Mouse (Mus musculus): ENCODE data around the gene Gabpb2. TPM values are rescaled to one million over a fixed set of nuclear protein-coding genes. Genes with fewer than 3 reads are reported as not detected.

Gabpb2 gene
- total and polyA plus RNA-seq, 3 experiments = 72.2 to 92.8 (median 82.2) TPM

DNA sequence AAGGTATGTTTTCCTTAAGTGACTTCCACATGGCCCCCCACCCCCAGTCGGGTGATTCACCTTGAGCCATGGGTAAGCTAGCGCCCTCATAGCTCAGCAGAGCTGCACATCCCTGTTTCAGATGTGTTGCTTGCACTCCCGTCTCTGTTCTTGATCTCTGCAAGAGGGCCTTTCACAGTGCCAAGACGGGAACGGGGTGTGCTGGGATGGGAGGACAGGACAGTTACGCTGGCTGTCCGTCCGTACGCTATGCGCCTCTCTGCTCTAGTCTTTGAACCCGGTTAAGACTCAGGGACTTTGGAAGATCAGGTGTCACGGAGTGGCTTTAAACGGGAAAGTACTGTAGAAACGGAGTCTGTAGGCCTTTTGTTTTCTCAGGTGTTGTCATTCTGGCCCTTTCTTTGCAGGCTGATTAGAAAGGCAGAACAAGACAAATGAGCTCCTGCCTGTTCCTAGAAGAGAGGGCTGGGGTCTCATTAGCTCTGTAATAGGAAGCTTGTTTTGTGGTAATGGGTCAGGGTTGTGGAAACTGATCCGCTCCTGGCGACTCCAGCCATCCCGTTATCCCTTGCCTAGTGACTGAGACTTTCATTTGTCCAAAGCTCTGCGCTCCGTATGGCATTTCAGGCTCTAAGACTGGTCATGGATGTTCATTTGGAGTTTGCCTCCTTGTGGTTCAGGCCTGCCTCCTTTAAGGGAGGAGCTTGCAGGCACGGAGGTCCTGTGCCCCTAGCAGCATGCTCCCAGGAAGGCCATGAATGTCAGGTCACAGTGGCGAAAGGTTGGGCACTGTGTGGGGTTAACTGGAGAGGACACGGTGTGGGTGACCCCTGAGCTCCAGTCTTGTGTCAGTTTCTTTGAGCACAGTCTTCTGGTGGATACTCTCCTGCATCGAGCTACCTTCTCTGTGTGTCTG lies 17.9 kb upstream of the Gabpb2 start:
- Histone ChIP-seq H3K36me3 (ENCODE audit: control insufficient read depth in 1 of 2, insufficient read depth in 2 of 2, low read length in 2 of 2) (peaks cover 21 to 52% of the 10 kb centered on the region in 2 experiments), H3K9me3 (replicated peaks; ENCODE audit: insufficient read depth, low read length) (no peaks in the 10 kb centered on the region), H3K79me2 (ENCODE audit: control insufficient read depth, insufficient read depth, low read length, poor library complexity) (peaks cover 26% of the 10 kb centered on the region), H3K9ac (ENCODE audit: control insufficient read depth, low read depth, low read length, poor library complexity, severe bottlenecking) (no peak overlapping the region), H3K4me1 (ENCODE audit: control insufficient read depth in 1 of 2, insufficient read depth in 2 of 2, low read length in 2 of 2) (peaks cover 14 to 18% of the 10 kb centered on the region in 2 experiments), H3K27ac (ENCODE audit: control insufficient read depth, low read depth, low read length) (no peak overlapping the region), H3K27me3 (ENCODE audit: control insufficient read depth in 1 of 2, insufficient read depth in 2 of 2, low read length in 2 of 2) (no peaks in the 10 kb centered on the region), H3K4me3 (ENCODE audit: control insufficient read depth in 1 of 2, insufficient read depth in 1 of 2, low read depth in 2 of 2, low read length in 2 of 2) (no peak overlapping the region)
- no peak for DNase-seq (ENCODE audit: low read depth, low spot score)
- TF ChIP-seq MAX (IDR thresholded peaks at IDR 0.05; ENCODE audit: low read length) (no peak), USF2 (IDR thresholded peaks at IDR 0.05; ENCODE audit: borderline replicate concordance in 1 of 2, insufficient read depth in 1 of 2, low read depth in 1 of 2, low read length in 2 of 2) (no peak)

- H3K9ac ChIP-seq (ENCODE audit: control insufficient read depth, low read depth, low read length, poor library complexity, severe bottlenecking) = no peak overlapping the region
- H3K4me1 ChIP-seq (ENCODE audit: control insufficient read depth in 1 of 2, insufficient read depth in 2 of 2, low read length in 2 of 2) = peaks cover 20 to 24% of the 10 kb centered on the region in 2 experiments
- H3K9me3 ChIP-seq (replicated peaks; ENCODE audit: insufficient read depth, low read length) = no peaks in the 10 kb centered on the region
- H3K27me3 ChIP-seq (ENCODE audit: control insufficient read depth in 1 of 2, insufficient read depth in 2 of 2, low read length in 2 of 2) = no peaks in the 10 kb centered on the region
- TF ChIP-seq POLR2A (IDR thresholded peaks at IDR 0.05; ENCODE audit: control insufficient read depth in 1 of 2, insufficient read depth in 1 of 2, low read depth in 1 of 2, low read length in 2 of 2, poor library complexity in 1 of 2) (peak in 1 of 2 experiments; percentile 31; a peak in 1 of 4 replicates), UBTF (IDR thresholded peaks at IDR 0.05; ENCODE audit: borderline replicate concordance, insufficient read depth, low read depth, low read length) (no peak), RAD21 (IDR thresholded peaks at IDR 0.05; ENCODE audit: low read depth, low read length) (no peak)
- peaks cover 26 to 52% of the 10 kb centered on the region in 2 experiments for H3K36me3 ChIP-seq (ENCODE audit: control insufficient read depth in 1 of 2, insufficient read depth in 2 of 2, low read length in 2 of 2)
- no peak overlapping the region for H3K4me3 ChIP-seq (ENCODE audit: control insufficient read depth in 1 of 2, insufficient read depth in 1 of 2, low read depth in 2 of 2, low read length in 2 of 2)
- no peak overlapping the region for H3K27ac ChIP-seq (ENCODE audit: control insufficient read depth, low read depth, low read length)
- DNase-seq (ENCODE audit: low read depth, low spot score) = no peak
- H3K79me2 ChIP-seq (ENCODE audit: control insufficient read depth, insufficient read depth, low read length, poor library complexity) = peaks cover 48% of the 10 kb centered on the region
Measured at GRCm38 (mm10) chr3:95233303-95233980, 15.7 kb upstream of the Gabpb2 start.

DNA sequence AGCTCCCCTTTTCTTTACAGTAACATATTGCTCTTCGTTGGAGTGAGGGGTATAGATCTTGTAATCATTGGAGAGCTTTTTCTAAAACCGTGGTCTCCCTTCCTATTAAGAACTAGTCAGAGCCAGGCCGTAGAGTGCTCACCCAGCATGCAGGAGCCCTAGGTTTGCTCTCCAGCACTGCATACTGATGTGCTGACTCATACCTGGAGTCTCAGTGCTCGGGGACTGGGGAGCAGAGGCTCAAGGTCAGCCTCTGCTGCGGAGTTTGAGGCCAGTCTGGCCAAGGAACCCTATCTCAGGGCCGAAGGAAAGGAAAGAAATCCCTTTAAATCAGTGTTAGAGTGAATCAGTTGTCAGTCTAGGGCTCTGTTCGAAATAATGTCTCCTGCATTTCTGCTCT lies 15.1 kb upstream of the Gabpb2 start:
- peak overlapping the region; percentile 92 for H3K27ac ChIP-seq (ENCODE audit: control insufficient read depth, low read depth, low read length)
- H3K4me3 ChIP-seq (ENCODE audit: control insufficient read depth in 1 of 2, insufficient read depth in 1 of 2, low read depth in 2 of 2, low read length in 2 of 2) = no peak overlapping the region
- peaks cover 20 to 24% of the 10 kb centered on the region in 2 experiments for H3K4me1 ChIP-seq (ENCODE audit: control insufficient read depth in 1 of 2, insufficient read depth in 2 of 2, low read length in 2 of 2)
- H3K36me3 ChIP-seq (ENCODE audit: control insufficient read depth in 1 of 2, insufficient read depth in 2 of 2, low read length in 2 of 2) = peaks cover 26 to 52% of the 10 kb centered on the region in 2 experiments
- no peaks in the 10 kb centered on the region for H3K9me3 ChIP-seq (replicated peaks; ENCODE audit: insufficient read depth, low read length)
- no peaks in the 10 kb centered on the region for H3K27me3 ChIP-seq (ENCODE audit: control insufficient read depth in 1 of 2, insufficient read depth in 2 of 2, low read length in 2 of 2)
- H3K79me2 ChIP-seq (ENCODE audit: control insufficient read depth, insufficient read depth, low read length, poor library complexity) = peaks cover 54% of the 10 kb centered on the region
- TF ChIP-seq GABPA (IDR thresholded peaks at IDR 0.05; ENCODE audit: low read depth, low read length) (no peak), USF2 (IDR thresholded peaks at IDR 0.05; ENCODE audit: borderline replicate concordance in 1 of 2, insufficient read depth in 1 of 2, low read depth in 1 of 2, low read length in 2 of 2) (no peak), MYC (IDR thresholded peaks at IDR 0.05; ENCODE audit: low read depth, low read length) (no peak), USF1 (IDR thresholded peaks at IDR 0.05; ENCODE audit: low read depth, low read length) (no peak), GATA1 (IDR thresholded peaks at IDR 0.05; ENCODE audit: low read depth, low read length) (no peak), TBP (IDR thresholded peaks at IDR 0.05; ENCODE audit: low read depth, low read length) (no peak), MAX (IDR thresholded peaks at IDR 0.05; ENCODE audit: low read length) (no peak), ZNF384 (IDR thresholded peaks at IDR 0.05; ENCODE audit: low read depth, low read length) (no peak), EP300 (IDR thresholded peaks at IDR 0.05; ENCODE audit: low read depth in 1 of 2, low read length in 2 of 2) (no peak), MAFK (IDR thresholded peaks at IDR 0.05; ENCODE audit: borderline replicate concordance, low read depth, low read length) (no peak), ETS1 (IDR thresholded peaks at IDR 0.05; ENCODE audit: low read depth, low read length) (no peak), ZMIZ1 (IDR thresholded peaks at IDR 0.05; ENCODE audit: low read depth, low read length) (no peak), KAT2A (conservative IDR thresholded peaks at IDR 0.05; ENCODE audit: low read depth, low read length) (no peak), CTCF (IDR thresholded peaks at IDR 0.05 in 2 of 3, conservative IDR thresholded peaks at IDR 0.05 in 1 of 3; ENCODE audit: control insufficient read depth in 1 of 3, insufficient read depth in 1 of 3, low read depth in 2 of 3, low read length in 3 of 3, poor library complexity in 1 of 3, severe bottlenecking in 1 of 3) (no peak), TCF12 (IDR thresholded peaks at IDR 0.05; ENCODE audit: low read depth, low read length) (no peak), JUND (IDR thresholded peaks at IDR 0.05; ENCODE audit: low read depth, low read length) (no peak), SMC3 (IDR thresholded peaks at IDR 0.05; ENCODE audit: low read depth, low read length) (no peak)
- H3K9ac ChIP-seq (ENCODE audit: control insufficient read depth, low read depth, low read length, poor library complexity, severe bottlenecking) = peak overlapping the region; percentile 84
- no peak for DNase-seq (ENCODE audit: low read depth, low spot score)
